Mouse (Mus musculus) G1E (cell line): ENCODE measurements at regions not wholly inside any gene's neighbourhood (a gene's known extent, or its start where the extent isn't known, plus 50 kb on each side); places are given as distances from the start of the nearest gene placed in this dataset.

ENCODE experiments used
- ATAC-seq: 2 replicates; pipeline ENCODE4 v1.8.0; 2016; ENCODE audit warnings: mild to moderate bottlenecking; ENCODE audit not compliant: insufficient number of reproducible peaks, poor library complexity, low FRiP score, severe bottlenecking; ENCODE audit errors: extremely low read depth
- DNase-seq: peaks from one replicate; pipeline ENCODE4 v3.0.0; 2012; ENCODE audit warnings: low spot score
- H3K27me3 ChIP-seq: 2 replicates; pipeline ENCODE4 v1.6.1; 2012; ENCODE audit warnings: mild to moderate bottlenecking, low read length, inconsistent platforms; ENCODE audit not compliant: insufficient read depth
- H3K36me3 ChIP-seq: replicated peaks from 2 replicates; pipeline ENCODE3; 2012; ENCODE audit warnings: mild to moderate bottlenecking, inconsistent platforms
- H3K4me1 ChIP-seq: 2 replicates; pipeline ENCODE4 v1.6.1; 2012; ENCODE audit warnings: low read depth, low read length, inconsistent platforms, mixed read lengths; ENCODE audit not compliant: insufficient read depth
- H3K4me3 ChIP-seq: 2 replicates; pipeline ENCODE4 v1.5.1; 2012; ENCODE audit warnings: low read depth, mild to moderate bottlenecking, inconsistent platforms, low read length, moderate library complexity, mixed read lengths
- H3K9me3 ChIP-seq: replicated peaks from 2 replicates; pipeline ENCODE4 v1.6.1; 2012; ENCODE audit warnings: inconsistent platforms
- CTCF ChIP-seq: IDR thresholded peaks from 2 replicates; pipeline ENCODE4 v1.5.1; 2012; ENCODE audit warnings: low read depth, low read length, inconsistent platforms, mixed read lengths
- GATA1 ChIP-seq: IDR thresholded peaks from 2 replicates; pipeline ENCODE4 v1.6.1; 2012; ENCODE audit warnings: borderline replicate concordance, low read length, inconsistent platforms, mixed read lengths
- GATA2 ChIP-seq: IDR thresholded peaks from 2 replicates; pipeline ENCODE4 v1.6.1; 2012; ENCODE audit warnings: low read depth, low read length, inconsistent platforms, borderline replicate concordance
- POLR2AphosphoS5 ChIP-seq: IDR thresholded peaks from 2 replicates; pipeline ENCODE4 v1.6.1; 2012; ENCODE audit warnings: low read depth, low read length, inconsistent platforms; ENCODE audit not compliant: insufficient replicate concordance
- TAL1 ChIP-seq: conservative IDR thresholded peaks from 2 replicates; pipeline ENCODE4 v1.6.1; 2012; ENCODE audit warnings: low read depth, low read length, inconsistent platforms, mixed read lengths

GRCm38 (mm10) chr9:83259511-83259910 lies 113.0 kb upstream of the Hmgn3 start:
- no peak for ATAC-seq
- H3K27me3 ChIP-seq: no peaks in the 10 kb centered on the region
- no peak for TF ChIP-seq CTCF
- no peak for TF ChIP-seq GATA1
- no peak for TF ChIP-seq TAL1
- TF ChIP-seq GATA2: no peak
- no peak for TF ChIP-seq POLR2AphosphoS5
- H3K36me3 ChIP-seq: no peaks in the 10 kb centered on the region
- no peaks in the 10 kb centered on the region for H3K4me1 ChIP-seq
- DNase-seq: no peak
- H3K9me3 ChIP-seq: no peaks in the 10 kb centered on the region
- no peak overlapping the region for H3K4me3 ChIP-seq

- Histone ChIP-seq H3K4me1 (no peaks in the 10 kb centered on the region), H3K36me3 (no peaks in the 10 kb centered on the region), H3K9me3 (no peaks in the 10 kb centered on the region), H3K27me3 (no peaks in the 10 kb centered on the region), H3K4me3 (no peak overlapping the region)
- no peak for TF ChIP-seq POLR2AphosphoS5
- no peak for TF ChIP-seq CTCF
- TF ChIP-seq GATA2: no peak
- no peak for TF ChIP-seq GATA1
- TF ChIP-seq TAL1: no peak
- DNase-seq: no peak
- ATAC-seq: no peak
These were observed 112.5 kb upstream of the Hmgn3 start for GRCm38 (mm10) chr9:83258986-83259385.

- Histone ChIP-seq H3K9me3 (no peaks in the 10 kb centered on the region), H3K36me3 (no peaks in the 10 kb centered on the region), H3K4me1 (no peaks in the 10 kb centered on the region), H3K4me3 (no peak overlapping the region), H3K27me3 (no peaks in the 10 kb centered on the region)
- DNase-seq: no peak
- ATAC-seq: no peak
- no peak for TF ChIP-seq GATA2
- no peak for TF ChIP-seq GATA1
- TF ChIP-seq TAL1: no peak
- TF ChIP-seq CTCF: no peak
- TF ChIP-seq POLR2AphosphoS5: no peak
These were observed 112.0 kb upstream of the Hmgn3 start for GRCm38 (mm10) chr9:83258476-83258875.

- Histone ChIP-seq H3K27me3 (no peaks in the 10 kb centered on the region), H3K36me3 (no peaks in the 10 kb centered on the region), H3K4me3 (no peak overlapping the region), H3K4me1 (no peaks in the 10 kb centered on the region), H3K9me3 (no peaks in the 10 kb centered on the region)
- ATAC-seq (no peak), DNase-seq (no peak)
- TF ChIP-seq POLR2AphosphoS5: no peak
These were observed 107.9 kb upstream of the Hmgn3 start for GRCm38 (mm10) chr9:83254356-83254755.

- H3K27me3 ChIP-seq: no peaks in the 10 kb centered on the region
- TF ChIP-seq GATA2: no peak
- no peaks in the 10 kb centered on the region for H3K36me3 ChIP-seq
- DNase-seq: no peak
- no peaks in the 10 kb centered on the region for H3K4me1 ChIP-seq
- no peak overlapping the region for H3K4me3 ChIP-seq
- no peak for ATAC-seq
- H3K9me3 ChIP-seq: no peaks in the 10 kb centered on the region
These were observed 107.3 kb upstream of the Hmgn3 start for GRCm38 (mm10) chr9:83253789-83254188.

- Histone ChIP-seq H3K27me3 (no peaks in the 10 kb centered on the region), H3K4me1 (no peaks in the 10 kb centered on the region), H3K9me3 (no peaks in the 10 kb centered on the region), H3K4me3 (no peak overlapping the region), H3K36me3 (no peaks in the 10 kb centered on the region)
- ATAC-seq (no peak), DNase-seq (no peak)
- TF ChIP-seq CTCF: no peak
- no peak for TF ChIP-seq GATA1
- TF ChIP-seq POLR2AphosphoS5: no peak
- no peak for TF ChIP-seq GATA2
- TF ChIP-seq TAL1: no peak
These were observed 105.3 kb upstream of the Hmgn3 start for GRCm38 (mm10) chr9:83251793-83252192.

GRCm38 (mm10) chr9:83249871-83250270 lies 103.4 kb upstream of the Hmgn3 start:
- Histone ChIP-seq H3K4me1 (no peaks in the 10 kb centered on the region), H3K4me3 (no peak overlapping the region), H3K36me3 (no peaks in the 10 kb centered on the region), H3K9me3 (no peaks in the 10 kb centered on the region), H3K27me3 (no peaks in the 10 kb centered on the region)
- ATAC-seq (no peak), DNase-seq (no peak)
- no peak for TF ChIP-seq GATA2
- TF ChIP-seq CTCF: no peak
- no peak for TF ChIP-seq GATA1
- TF ChIP-seq TAL1: no peak
- no peak for TF ChIP-seq POLR2AphosphoS5
